Comparison of ENCODE assay signal across 8 mouse cellular contexts in genomic region chr7:29982341-29982740, GRCm38 (mm10). TPM values are rescaled to one million over a fixed set of nuclear protein-coding genes. Genes with fewer than 3 reads are reported as not detected.
DNase-seq lines count a peak whose midpoint lies in the region; ATAC-seq and TF ChIP-seq lines count a peak whose summit lies in the region.

No protein-coding gene starts in this region.

- no peaks in the 10 kb centered on the region for H3K36me3 ChIP-seq in kidney, adult 2 months (ENCODE audit: control insufficient read depth, insufficient read depth, low read length)
- H3K36me3 ChIP-seq in MEL (ENCODE audit: control insufficient read depth in 1 of 2, insufficient read depth in 2 of 2, low read length in 2 of 2), result peaks cover 0 to 13% of the 10 kb centered on the region in 2 experiments; a peak in 2 of 4 replicates
- H3K36me3 ChIP-seq in forebrain, embryonic 14.5 days (ENCODE audit: control insufficient read depth, insufficient read depth, low read length), result peaks cover 14% of the 10 kb centered on the region
- peaks cover under 1% of the 10 kb centered on the region for H3K36me3 ChIP-seq in liver, postnatal 0 days (replicated peaks; ENCODE audit: insufficient read depth, low read length)

- H3K27me3 ChIP-seq in kidney, adult 2 months (replicated peaks; ENCODE audit: control insufficient read depth, insufficient read depth, low read length), result no peaks in the 10 kb centered on the region
- no peaks in the 10 kb centered on the region for H3K27me3 ChIP-seq in MEL (ENCODE audit: control insufficient read depth in 1 of 2, insufficient read depth in 2 of 2, low read length in 2 of 2)
- H3K27me3 ChIP-seq in forebrain, embryonic 14.5 days (replicated peaks; ENCODE audit: control insufficient read depth, insufficient read depth, low read length), result no peaks in the 10 kb centered on the region
- no peaks in the 10 kb centered on the region for H3K27me3 ChIP-seq in liver, postnatal 0 days (ENCODE audit: insufficient read depth, low read length)

- H3K9ac ChIP-seq in MEL (ENCODE audit: control insufficient read depth, low read depth, low read length, poor library complexity, severe bottlenecking), result no peak overlapping the region
- H3K9ac ChIP-seq in forebrain, embryonic 14.5 days (ENCODE audit: low read length), result no peak overlapping the region; the same call in 1 of the 2 replicates
- no peak overlapping the region for H3K9ac ChIP-seq in liver, postnatal 0 days (replicated peaks)

- peaks cover 8% of the 10 kb centered on the region for H3K79me2 ChIP-seq in MEL (ENCODE audit: control insufficient read depth, insufficient read depth, low read length, poor library complexity)

- peak overlapping the region; percentile 59 for H3K4me2 ChIP-seq in forebrain, embryonic 14.5 days (ENCODE audit: low read length)
- H3K4me2 ChIP-seq in liver, postnatal 0 days (ENCODE audit: low read depth, low read length), result peak overlapping the region; percentile 88

- H3K9me3 ChIP-seq in MEL (replicated peaks; ENCODE audit: insufficient read depth, low read length), result no peaks in the 10 kb centered on the region
- no peaks in the 10 kb centered on the region for H3K9me3 ChIP-seq in forebrain, embryonic 14.5 days (replicated peaks; ENCODE audit: control insufficient read depth, low read length)
- H3K9me3 ChIP-seq in liver, postnatal 0 days (ENCODE audit: low read length), result no peaks in the 10 kb centered on the region

- no peak for TF ChIP-seq RAD21 in MEL (IDR thresholded peaks at IDR 0.05; ENCODE audit: low read depth, low read length)

- H3K27ac ChIP-seq in kidney, adult 2 months (ENCODE audit: insufficient read depth, low read depth, low read length), result peak overlapping the region; percentile 72; the same call in 1 of the 2 replicates
- 0 out of 2 replicates have a peak overlapping the region, but pooled peaks have one; percentile 3 for H3K27ac ChIP-seq in MEL (ENCODE audit: control insufficient read depth, low read depth, low read length)
- no peak overlapping the region for H3K27ac ChIP-seq in forebrain, embryonic 14.5 days (ENCODE audit: low read depth, low read length)
- no peak overlapping the region for H3K27ac ChIP-seq in liver, postnatal 0 days (ENCODE audit: low read depth)

- TF ChIP-seq POLR2A in kidney, adult 2 months (IDR thresholded peaks at IDR 0.05; ENCODE audit: low read depth, low read length), result no peak
- TF ChIP-seq POLR2A in MEL (IDR thresholded peaks at IDR 0.05; ENCODE audit: control insufficient read depth in 1 of 2, insufficient read depth in 1 of 2, low read depth in 1 of 2, low read length in 2 of 2, poor library complexity in 1 of 2), result no peak

- no peak overlapping the region for H3K4me3 ChIP-seq in kidney, adult 2 months (ENCODE audit: insufficient read depth, low read depth, low read length)
- no peak overlapping the region for H3K4me3 ChIP-seq in MEL (ENCODE audit: control insufficient read depth in 1 of 2, insufficient read depth in 1 of 2, low read depth in 2 of 2, low read length in 2 of 2)
- H3K4me3 ChIP-seq in forebrain, embryonic 14.5 days (ENCODE audit: low read depth, low read length), result no peak overlapping the region
- H3K4me3 ChIP-seq in liver, postnatal 0 days (ENCODE audit: low read depth, low read length), result no peak overlapping the region

- no peak for DNase-seq in kidney, adult 2 months
- no peak for DNase-seq in kidney, postnatal 36 days
- DNase-seq in MEL (ENCODE audit: low read depth, low spot score), result peak; percentile 16
- no peak for DNase-seq in forebrain, embryonic 14.5 days (ENCODE audit: low spot score)
- DNase-seq in liver, postnatal 0 days, result no peak
- no peak for DNase-seq in left cerebral cortex, adult 18-20 months (ENCODE audit: low spot score in 2 of 2)
- no peak for DNase-seq in ovary, postnatal 36 days (ENCODE audit: low spot score)
- no peak for DNase-seq in adrenal gland, adult (ENCODE audit: inconsistent age in 2 of 2, low spot score in 1 of 2)

- TF ChIP-seq CTCF in kidney, adult 2 months (conservative IDR thresholded peaks at IDR 0.05; ENCODE audit: insufficient read depth, insufficient read length, low read depth, low read length), result no peak
- TF ChIP-seq CTCF in MEL (IDR thresholded peaks at IDR 0.05 in 2 of 3, conservative IDR thresholded peaks at IDR 0.05 in 1 of 3; ENCODE audit: control insufficient read depth in 1 of 3, insufficient read depth in 1 of 3, low read depth in 2 of 3, low read length in 3 of 3, poor library complexity in 1 of 3, severe bottlenecking in 1 of 3), result no peak
- no peak for TF ChIP-seq CTCF in liver, postnatal 0 days (IDR thresholded peaks at IDR 0.05; ENCODE audit: low read depth)

- TF ChIP-seq EP300 in MEL (IDR thresholded peaks at IDR 0.05; ENCODE audit: low read depth in 1 of 2, low read length in 2 of 2), result no peak
- TF ChIP-seq EP300 in liver, postnatal 0 days (IDR thresholded peaks at IDR 0.05; ENCODE audit: low read depth), result no peak

- WGBS in kidney, adult 2 months, result 70% methylated on average over 4 of the region's 4 CpGs
- 73% methylated on average over 4 of the region's 4 CpGs for WGBS in forebrain, embryonic 14.5 days
- 81% methylated on average over 4 of the region's 4 CpGs for WGBS in liver, postnatal 0 days (ENCODE audit: insufficient replicate concordance)

- 0 out of 2 replicates have a peak, but pooled peaks cover 8% of the 10 kb centered on the region for H3K4me1 ChIP-seq in kidney, adult 2 months (ENCODE audit: control insufficient read depth, insufficient read depth, low read length)
- peaks cover 6 to 11% of the 10 kb centered on the region in 2 experiments; a peak in 3 of 4 replicates for H3K4me1 ChIP-seq in MEL (ENCODE audit: control insufficient read depth in 1 of 2, insufficient read depth in 2 of 2, low read length in 2 of 2)
- peaks cover 10% of the 10 kb centered on the region; the same call in 1 of the 2 replicates for H3K4me1 ChIP-seq in forebrain, embryonic 14.5 days (ENCODE audit: control insufficient read depth, insufficient read depth, low read length)
- peaks cover 9% of the 10 kb centered on the region; the same call in 1 of the 2 replicates for H3K4me1 ChIP-seq in liver, postnatal 0 days (ENCODE audit: insufficient read depth)

- no peak for ATAC-seq in forebrain, embryonic 14.5 days
- ATAC-seq in liver, postnatal 0 days, result no peak

TF ChIP-seq in MEL, 35 proteins besides CTCF, POLR2A, EP300 and RAD21:
- TF ChIP-seq SMC3 (IDR thresholded peaks at IDR 0.05; ENCODE audit: low read depth, low read length) (no peak), ELF1 (IDR thresholded peaks at IDR 0.05; ENCODE audit: low read depth, low read length) (no peak), MAFK (IDR thresholded peaks at IDR 0.05; ENCODE audit: borderline replicate concordance, low read depth, low read length) (no peak), CHD2 (IDR thresholded peaks at IDR 0.05; ENCODE audit: low read length) (no peak), ZC3H11A (IDR thresholded peaks at IDR 0.05; ENCODE audit: low read depth, low read length) (no peak), ZKSCAN1 (IDR thresholded peaks at IDR 0.05; ENCODE audit: low read depth, low read length) (no peak), NRF1 (IDR thresholded peaks at IDR 0.05; ENCODE audit: insufficient read depth, low read depth, low read length, poor library complexity, severe bottlenecking) (no peak), ZMIZ1 (IDR thresholded peaks at IDR 0.05; ENCODE audit: low read depth, low read length) (no peak), TBP (IDR thresholded peaks at IDR 0.05; ENCODE audit: low read depth, low read length) (no peak), ZNF384 (IDR thresholded peaks at IDR 0.05; ENCODE audit: low read depth, low read length) (no peak), MYC (IDR thresholded peaks at IDR 0.05; ENCODE audit: low read depth, low read length) (no peak), USF2 (IDR thresholded peaks at IDR 0.05; ENCODE audit: borderline replicate concordance in 1 of 2, insufficient read depth in 1 of 2, low read depth in 1 of 2, low read length in 2 of 2) (no peak), CHD1 (IDR thresholded peaks at IDR 0.05; ENCODE audit: low read depth, low read length) (no peak), TAL1 (IDR thresholded peaks at IDR 0.05; ENCODE audit: low read length) (no peak), MAZ (IDR thresholded peaks at IDR 0.05; ENCODE audit: low read depth, low read length) (no peak)

RNA-seq across cellular contexts. Expression of gene Zfp568, which starts 1.4 kb away (rescaled TPM):
- polyA plus RNA-seq in kidney, adult 2 months (2012; rRNA removed), result 4.5 and 5.0 TPM in 2 replicates
- total RNA-seq in MEL (2012; rRNA removed), result 12.5 and 14.3 TPM in 2 replicates
- 100 to 1,000 TPM in 1 of 2 experiments, 10 to 100 TPM in 1; 15.4 to 141 TPM for polyA plus RNA-seq in MEL (2012; ENCODE audit: insufficient read depth in 1 of 2, insufficient read length in 2 of 2, low read depth in 1 of 2, low replicate concordance in 2 of 2, missing spikeins in 1 of 2)
- polyA plus RNA-seq in forebrain, embryonic 14.5 days (2014; fragmentation: Nextera tagmentation; extraction: Ambion mirVana), result 2.9 and 4.3 TPM in 2 replicates
- 5.5 and 6.4 TPM in 2 replicates for polyA plus RNA-seq in liver, postnatal 0 days (2015; fragmentation: Nextera tagmentation; extraction: Ambion mirVana)
- total RNA-seq in left cerebral cortex, adult 18-20 months (2021), result 1 to 10 TPM; 4.5 to 4.7 TPM

RNA-seq across cellular contexts. Expression of gene Zfp74, which starts 28.5 kb away (rescaled TPM):
- polyA plus RNA-seq in kidney, adult 2 months (2012; rRNA removed), result 4.7 and 5.0 TPM in 2 replicates
- total RNA-seq in MEL (2012; rRNA removed), result 3.5 and 4.8 TPM in 2 replicates
- 1 to 10 TPM in 1 of 2 experiments, not detected in 1; 9.4 TPM for polyA plus RNA-seq in MEL (2012; ENCODE audit: insufficient read depth in 1 of 2, insufficient read length in 2 of 2, low read depth in 1 of 2, low replicate concordance in 2 of 2, missing spikeins in 1 of 2)
- 9.2 and 15.7 TPM in 2 replicates for polyA plus RNA-seq in forebrain, embryonic 14.5 days (2014; fragmentation: Nextera tagmentation; extraction: Ambion mirVana)
- 1.1 and 1.8 TPM in 2 replicates for polyA plus RNA-seq in liver, postnatal 0 days (2015; fragmentation: Nextera tagmentation; extraction: Ambion mirVana)
- 10 to 100 TPM; 14.9 to 18.5 TPM for total RNA-seq in left cerebral cortex, adult 18-20 months (2021)

Comparison
In these comparisons a context has a peak if more than half of its experiments do, and no peak if none do; other contexts are left out.
1. H3K27ac ChIP-seq: peak in kidney, adult 2 months (single experiment) and MEL (single experiment); none in forebrain, embryonic 14.5 days (single experiment) and liver, postnatal 0 days (single experiment).